Mouse (Mus musculus) cerebellum, adult 8-10 months (tissue): Measurements from ENCODE around the gene Syt17.

Experiments used
- DNase-seq: peaks from one replicate; pipeline ENCODE4 v3.0.0; 2022

The Syt17 gene

DNA sequence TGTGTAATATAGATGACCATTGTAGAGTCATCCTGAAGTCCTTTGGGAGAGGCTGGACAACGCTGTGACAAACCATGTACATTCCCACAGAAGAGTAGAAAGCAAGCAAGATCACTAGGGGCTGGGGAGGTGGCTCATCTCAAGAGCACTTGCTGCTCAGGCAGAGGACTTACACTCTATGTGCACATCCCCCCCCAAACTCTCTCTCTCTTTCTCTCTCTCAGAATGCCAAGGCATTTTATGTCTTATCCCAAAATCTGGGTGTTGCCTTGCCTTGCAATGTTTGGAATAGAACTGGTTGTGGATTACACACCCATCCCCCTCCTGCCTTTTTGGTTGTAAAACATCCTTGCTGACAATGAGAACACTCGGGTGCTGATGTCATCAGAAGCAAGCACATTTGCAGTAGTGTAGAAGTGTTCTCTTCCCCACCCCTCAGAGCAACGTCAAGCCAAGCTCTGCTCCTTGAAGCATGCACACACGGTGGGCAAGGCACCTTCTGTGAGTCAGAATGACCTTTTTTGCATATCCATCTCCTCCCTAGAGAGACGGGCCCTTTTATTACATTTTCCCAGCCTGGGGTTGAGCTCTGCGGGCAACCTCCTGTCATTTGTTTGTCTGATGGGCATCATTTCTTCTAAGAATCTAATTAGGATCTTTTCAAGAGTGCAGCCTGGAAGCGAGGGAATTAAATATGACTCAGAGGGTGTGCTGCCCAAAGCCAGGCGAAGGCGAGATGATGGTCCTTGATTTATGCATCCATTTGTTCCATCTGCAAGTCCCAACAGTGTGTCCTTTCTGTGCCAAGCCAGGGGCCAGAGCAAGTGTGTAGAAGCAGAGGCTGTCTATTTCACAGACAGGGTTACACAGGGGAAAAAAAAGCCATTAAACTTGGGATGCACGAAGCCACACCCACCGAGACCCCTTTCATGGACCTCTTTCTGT is 15.1 kb upstream of the Syt17 start:
- no peak for DNase-seq

- DNase-seq: no peak
Measured at GRCm38 (mm10) chr7:118461400-118462136, 13.5 kb upstream of the Syt17 start.

DNA sequence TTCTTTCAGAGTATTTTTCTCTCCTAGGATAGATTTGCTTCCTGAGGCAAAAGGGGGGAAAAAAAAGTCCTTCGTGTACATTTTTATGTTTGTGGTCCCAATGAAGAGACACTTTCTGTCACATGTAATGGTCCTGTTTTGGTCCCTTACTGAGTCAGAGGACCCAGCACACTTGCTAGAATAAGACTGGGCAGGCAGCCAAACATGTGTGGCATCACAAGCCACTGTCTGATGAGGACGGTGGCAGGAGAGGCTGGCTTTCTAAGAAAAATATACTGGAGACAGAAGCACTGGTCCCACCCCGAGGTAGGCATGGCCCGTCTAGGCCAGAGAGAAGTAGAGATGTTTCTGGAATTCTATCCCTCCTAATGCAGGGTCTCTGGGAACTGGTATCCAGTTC is 5.7 kb upstream of the Syt17 start:
- no peak for DNase-seq

- no peak for DNase-seq
Measured at GRCm38 (mm10) chr7:118452940-118453339, 4.9 kb upstream of the Syt17 start.

- DNase-seq: no peak
Measured at GRCm38 (mm10) chr7:118447291-118448133, 510 bp downstream of the Syt17 start.

DNA sequence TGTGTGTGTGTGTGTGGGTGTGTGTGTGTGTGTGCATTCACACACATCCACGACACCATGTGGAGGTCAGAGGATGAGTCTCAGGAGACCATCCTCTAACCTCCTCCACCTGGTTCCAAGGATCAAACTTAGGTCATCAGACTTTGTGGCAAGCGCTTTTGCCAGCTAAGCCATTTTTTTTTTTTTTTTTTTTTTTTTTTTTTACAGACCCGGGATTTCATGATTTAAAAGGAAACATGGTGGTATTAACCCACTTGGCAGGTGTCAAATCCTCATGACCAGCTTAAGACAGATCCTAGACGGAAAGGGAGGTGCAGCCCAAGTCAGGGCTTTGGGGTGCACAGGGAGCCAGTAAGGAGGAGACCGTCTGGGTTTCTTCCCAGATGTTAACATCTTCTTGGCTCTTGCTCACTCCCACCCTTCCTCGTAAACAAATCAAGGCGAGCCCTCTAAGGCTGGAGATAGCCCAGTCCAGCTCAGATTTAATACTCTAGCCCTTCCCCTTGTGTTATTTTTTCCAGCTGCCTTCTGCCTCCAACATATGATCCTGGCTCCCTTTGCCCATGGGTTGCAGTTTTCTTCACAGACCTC is 4.0 kb downstream of the Syt17 start:
- no peak for DNase-seq

DNA sequence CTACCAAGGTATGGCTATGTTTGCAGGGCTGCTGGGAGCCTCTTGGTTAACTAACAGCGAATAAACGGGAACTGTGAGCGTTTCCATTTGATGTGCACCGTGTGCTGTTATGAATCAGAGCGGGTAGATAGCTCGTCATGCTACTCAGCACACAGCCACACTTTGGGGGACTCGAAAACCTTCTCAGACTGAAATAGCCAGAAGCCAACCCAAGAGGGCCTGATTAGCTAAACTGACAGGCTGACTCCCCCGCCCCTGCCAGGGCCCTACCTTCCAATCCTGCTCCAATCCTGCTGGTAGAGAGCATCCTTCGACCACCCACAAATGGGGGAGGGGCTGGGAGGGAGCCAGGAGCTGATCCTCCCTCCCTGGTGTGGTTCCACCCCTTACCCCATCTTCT is 4.7 kb downstream of the Syt17 start:
- DNase-seq: no peak

GRCm38 (mm10) chr7:118441535-118441934 is 6.5 kb downstream of the Syt17 start:
- no peak for DNase-seq

DNA sequence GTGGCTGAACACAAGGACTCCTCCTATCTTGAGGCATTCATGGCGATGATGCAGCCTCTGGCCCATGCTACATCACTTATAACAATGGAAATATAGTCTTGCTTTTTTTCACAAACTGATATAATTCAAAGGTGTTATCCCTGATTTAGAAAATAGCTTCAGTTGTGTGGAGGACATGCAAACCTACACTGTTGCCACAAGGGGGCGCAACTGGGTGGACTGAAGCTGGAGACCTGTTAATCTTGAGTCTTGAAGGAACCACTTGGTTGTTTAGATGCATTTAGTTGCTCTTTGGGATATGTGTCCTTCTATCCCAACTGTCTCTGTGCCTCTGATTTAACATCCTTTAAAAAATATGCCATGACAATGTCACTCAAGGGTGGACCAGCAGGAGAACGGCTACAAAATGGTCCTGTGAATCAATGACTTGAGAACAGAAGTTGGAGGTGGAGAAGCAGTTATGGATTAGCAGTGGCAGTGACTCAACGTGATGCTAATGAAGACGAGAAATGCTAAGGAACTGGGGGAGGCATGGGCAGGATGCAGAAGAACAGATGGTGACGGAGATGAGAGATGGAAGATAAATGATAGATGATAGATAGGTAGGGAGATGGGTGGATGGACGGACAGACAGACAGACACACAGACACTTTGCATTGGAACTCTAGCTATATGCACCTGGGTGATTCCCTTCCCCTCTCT is 10.8 kb downstream of the Syt17 start:
- no peak for DNase-seq

GRCm38 (mm10) chr7:118428937-118429336 is 19.1 kb downstream of the Syt17 start:
- no peak for DNase-seq

GRCm38 (mm10) chr7:118419491-118420180 is 28.4 kb downstream of the Syt17 start:
- no peak for DNase-seq

DNA sequence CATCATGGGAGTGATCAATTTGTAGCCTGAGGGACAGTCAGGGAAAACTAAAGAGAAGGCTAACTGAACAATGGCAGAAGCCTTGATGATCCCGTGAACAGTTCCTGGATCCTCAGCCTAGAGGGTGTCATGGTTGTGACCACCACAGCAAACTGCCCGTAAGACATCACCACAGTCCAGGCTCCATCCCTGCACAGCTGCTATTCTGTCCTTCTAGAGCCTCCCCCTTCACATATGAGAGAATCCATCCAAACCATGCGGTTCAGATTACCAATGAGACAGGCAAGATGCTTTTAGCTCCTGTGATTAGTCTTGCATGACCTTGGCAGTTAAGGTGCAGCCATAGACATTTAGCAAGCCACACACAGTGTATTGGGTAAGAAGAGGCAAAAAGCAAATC is 33.8 kb downstream of the Syt17 start:
- no peak for DNase-seq

- no peak for DNase-seq
Measured at GRCm38 (mm10) chr7:118411877-118412276, 36.1 kb downstream of the Syt17 start.

GRCm38 (mm10) chr7:118409421-118409820 is 38.6 kb downstream of the Syt17 start:
- DNase-seq: no peak

DNA sequence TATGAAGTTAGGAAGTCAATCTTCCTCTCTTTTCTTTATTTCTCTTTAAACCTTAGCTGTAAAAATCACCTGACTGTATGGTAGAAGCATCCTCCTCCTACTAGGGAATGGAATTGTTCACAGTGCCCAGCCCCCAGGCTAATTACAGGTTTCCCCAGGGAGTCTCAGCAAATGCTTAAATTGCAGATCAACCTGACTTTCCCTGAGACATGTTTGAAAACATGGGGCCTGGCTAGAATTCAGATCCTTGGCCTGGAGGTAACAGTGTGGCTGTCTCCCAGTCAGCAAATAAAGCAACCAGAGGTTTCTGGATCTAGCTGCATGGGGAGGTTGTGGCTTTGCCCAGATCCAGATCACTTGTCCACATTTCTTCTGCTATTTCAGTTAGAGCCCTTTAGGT is 42.8 kb downstream of the Syt17 start:
- DNase-seq: no peak

- no peak for DNase-seq
Measured at GRCm38 (mm10) chr7:118402576-118403022, 45.4 kb downstream of the Syt17 start.

DNA sequence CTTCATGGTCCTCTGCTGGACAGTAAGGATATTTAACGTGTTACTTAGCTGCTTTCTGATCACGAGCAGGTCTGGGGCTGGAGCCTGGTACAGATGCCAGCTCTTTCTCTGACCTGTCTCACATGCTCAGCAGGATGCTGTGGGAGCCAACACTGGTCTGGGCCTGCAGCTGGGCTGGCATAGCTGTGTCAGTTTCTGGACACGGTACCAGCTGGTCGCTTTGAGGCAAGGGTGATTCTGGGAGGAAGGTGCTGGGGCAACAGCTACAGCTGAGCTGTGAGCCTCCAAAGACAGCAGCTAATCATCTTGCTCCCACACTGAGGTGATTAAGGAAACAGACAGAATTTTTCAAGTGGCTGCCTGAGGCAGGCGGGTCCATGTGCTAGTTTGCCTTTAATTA is 46.1 kb downstream of the Syt17 start:
- DNase-seq: no peak

DNA sequence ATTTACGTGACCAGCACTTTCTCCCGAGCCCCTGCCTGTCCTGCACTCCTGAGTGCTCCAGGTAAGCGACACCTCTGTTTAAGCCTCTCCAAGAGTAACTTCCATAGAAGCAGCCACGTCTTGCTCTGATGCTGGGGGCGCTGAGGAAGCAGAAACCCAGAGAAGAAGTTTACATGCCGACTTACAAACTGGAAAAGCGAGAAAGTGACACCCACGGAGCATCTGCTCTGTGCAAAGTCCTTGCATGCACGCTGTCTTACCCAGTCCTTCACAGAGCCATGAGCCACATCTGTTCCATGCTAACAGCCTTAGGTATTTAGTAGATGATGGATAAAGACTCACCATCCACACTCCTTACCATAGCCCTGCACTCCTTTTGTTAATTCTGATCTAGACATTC is 48.3 kb downstream of the Syt17 start:
- DNase-seq: no peak

DNA sequence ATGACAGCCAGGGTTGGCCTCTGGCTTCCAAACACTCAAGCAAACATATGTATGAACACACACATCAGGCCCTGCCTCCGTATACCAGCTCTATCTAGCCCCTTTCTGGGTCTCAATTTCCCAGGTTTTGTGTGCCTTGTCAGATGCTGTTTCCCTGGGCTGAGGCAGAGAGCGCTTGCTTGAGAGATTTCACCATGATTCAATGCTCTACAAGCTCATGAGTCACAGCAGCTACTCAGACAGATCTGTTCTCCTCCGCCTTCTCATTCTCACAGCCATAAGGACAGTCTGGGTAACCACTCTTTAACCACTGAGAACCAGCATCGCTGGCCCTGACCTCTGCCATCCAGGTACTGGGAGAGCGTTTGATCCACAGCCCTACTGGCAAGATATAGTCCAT is 57.3 kb downstream of the Syt17 start:
- DNase-seq: no peak

DNA sequence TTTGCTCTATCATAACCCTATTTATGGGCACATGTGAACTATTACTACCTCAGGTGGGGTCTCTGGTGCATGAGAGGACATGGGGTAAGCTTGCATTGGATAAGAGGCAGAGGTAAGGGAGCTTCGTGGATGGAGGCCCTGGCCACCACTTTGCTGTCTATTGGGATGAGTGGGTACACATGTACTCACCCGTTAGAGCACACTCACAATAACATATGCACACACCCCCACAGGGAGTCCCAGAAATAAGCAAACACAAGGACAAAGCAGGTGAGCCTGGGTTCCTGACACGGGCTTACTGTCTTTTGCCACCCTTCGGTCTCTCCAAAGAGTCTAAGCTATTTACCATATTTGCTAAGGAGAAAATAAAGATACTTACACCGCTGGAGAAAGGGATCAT is 67.0 kb downstream of the Syt17 start:
- no peak for DNase-seq

DNA sequence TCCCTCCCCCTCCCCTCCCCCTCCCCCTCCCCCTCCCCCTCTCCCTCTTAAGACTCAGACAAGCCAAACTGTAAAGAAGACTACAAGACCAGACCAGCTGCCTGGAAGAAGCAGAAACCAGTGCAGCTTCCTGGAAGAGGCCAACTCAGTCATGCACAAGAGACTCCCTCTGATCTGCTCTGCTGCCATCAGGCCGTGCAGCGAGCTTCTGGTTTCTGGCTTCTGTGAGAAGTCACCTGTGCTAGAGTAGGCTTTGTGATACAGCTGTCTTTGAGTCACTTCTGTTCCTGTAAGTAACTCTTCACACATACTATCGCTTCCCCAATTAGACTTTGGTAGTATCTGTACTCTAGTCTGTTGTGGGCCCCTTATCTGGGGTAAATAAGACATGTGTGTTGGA is 68.0 kb downstream of the Syt17 start:
- no peak for DNase-seq
